Mouse (Mus musculus) forebrain, embryonic 13.5 days (tissue): ENCODE data around the gene Ezr. TPM values are rescaled to one million over a fixed set of nuclear protein-coding genes. Genes with fewer than 3 reads are reported as not detected.

Experiments
- ATAC-seq: fragments of 200-750 bp; cut with Nextera tagmentation; 2 replicates; pipeline ENCODE4 v1.8.0; 2017
- H3K27ac ChIP-seq: fragments of 300-500 bp; sonication (generic); 2 replicates; pipeline ENCODE4 v1.5.1; 2015; ENCODE audit warnings: inconsistent platforms, mild to moderate bottlenecking, moderate library complexity
- H3K27me3 ChIP-seq: fragments of 300-500 bp; sonication (generic); 2 replicates; pipeline ENCODE4 v1.6.1; 2015; ENCODE audit warnings: mild to moderate bottlenecking, inconsistent platforms
- H3K36me3 ChIP-seq: fragments of 300-500 bp; sonication (generic); 2 replicates; pipeline ENCODE4 v1.6.1; 2015; ENCODE audit warnings: mild to moderate bottlenecking, inconsistent platforms; ENCODE audit not compliant: poor library complexity, severe bottlenecking
- H3K4me1 ChIP-seq: fragments of 300-500 bp; sonication (generic); 2 replicates; pipeline ENCODE4 v1.6.1; 2015; ENCODE audit warnings: inconsistent platforms
- H3K4me2 ChIP-seq: fragments of 300-500 bp; sonication (generic); 2 replicates; pipeline ENCODE4 v1.6.1; 2015; ENCODE audit warnings: inconsistent platforms, mild to moderate bottlenecking, moderate library complexity
- H3K4me3 ChIP-seq: fragments of 300-500 bp; sonication (generic); 2 replicates; pipeline ENCODE4 v1.5.1; 2015; ENCODE audit warnings: mild to moderate bottlenecking, inconsistent platforms
- H3K9ac ChIP-seq: fragments of 300-500 bp; sonication (generic); 2 replicates; pipeline ENCODE4 v1.6.1; 2015; ENCODE audit warnings: mild to moderate bottlenecking, inconsistent platforms
- H3K9me3 ChIP-seq: fragments of 300-500 bp; sonication (generic); replicated peaks from 2 replicates; pipeline ENCODE4 v1.6.1; 2016; ENCODE audit warnings: inconsistent platforms
- WGBS: fragments of 180-500 bp; shearing (Covaris S2); methylation state at CpG from one replicate; pipeline ENCODE4 v1.1.7; 2015; 5-methylcytosine and 5-hydroxymethylcytosine counted together
- polyA plus RNA-seq: library from polyadenylated mRNA; unstranded; fragments of >200 nt; fragmentation: Nextera tagmentation; extraction: Ambion mirVana; gene quantifications from 2 replicates; pipeline ENCODE4 v1.2.1, GENCODE M21; 2015

The Ezr gene
- polyA plus RNA-seq, 1 experiment from 2014 or later, result 113 TPM

DNA sequence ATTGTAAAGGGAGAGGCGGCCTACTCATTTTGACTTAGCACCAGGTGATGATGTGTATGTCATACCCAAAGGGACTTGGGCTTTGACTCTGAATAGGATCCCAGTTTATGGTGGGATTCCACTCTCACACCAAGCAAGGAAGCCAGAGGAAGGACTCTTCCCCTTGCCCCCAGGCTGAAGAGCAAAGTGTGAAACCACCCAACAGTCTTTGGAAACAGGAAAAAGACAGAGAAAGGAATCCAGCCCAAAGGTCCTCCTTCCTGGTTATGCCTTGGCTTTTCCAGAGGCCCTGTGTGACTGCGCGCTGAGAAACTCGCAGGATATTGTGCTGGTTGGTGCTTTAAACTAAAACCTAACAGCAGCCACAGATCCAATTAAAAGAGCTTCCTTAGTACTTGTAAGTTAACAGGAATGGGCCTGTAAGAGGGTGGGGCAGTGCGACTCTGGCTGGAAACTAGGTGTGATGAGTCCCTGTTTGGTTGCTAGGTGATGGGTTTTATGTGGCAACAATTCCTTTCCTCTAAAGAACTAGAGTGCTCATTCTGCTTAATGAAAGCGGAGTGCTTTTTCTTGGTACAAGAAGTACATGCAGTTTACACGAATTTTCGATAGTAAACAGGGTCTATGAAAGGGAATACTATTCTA, 26.1 kb upstream of the Ezr start:
- Histone ChIP-seq H3K9ac (no peak overlapping the region), H3K9me3 (no peaks in the 10 kb centered on the region), H3K4me2 (no peak overlapping the region), H3K4me1 (peaks cover 25% of the 10 kb centered on the region), H3K36me3 (no peaks in the 10 kb centered on the region), H3K27ac (no peak overlapping the region), H3K4me3 (no peak overlapping the region), H3K27me3 (no peaks in the 10 kb centered on the region)
- ATAC-seq, result no peak
- 41% methylated on average over 8 of the region's 8 CpGs for WGBS

- WGBS, result 89% methylated on average over 16 of the region's 16 CpGs
- H3K27me3 ChIP-seq, result no peaks in the 10 kb centered on the region
- H3K36me3 ChIP-seq, result no peaks in the 10 kb centered on the region
- no peak overlapping the region for H3K9ac ChIP-seq
- H3K4me3 ChIP-seq, result no peak overlapping the region
- H3K4me1 ChIP-seq, result peaks cover 22% of the 10 kb centered on the region
- no peaks in the 10 kb centered on the region for H3K9me3 ChIP-seq
- H3K27ac ChIP-seq, result no peak overlapping the region
- H3K4me2 ChIP-seq, result no peak overlapping the region
- no peak for ATAC-seq
These were observed 25.4 kb upstream of the Ezr start for GRCm38 (mm10) chr17:6807827-6808520.

DNA sequence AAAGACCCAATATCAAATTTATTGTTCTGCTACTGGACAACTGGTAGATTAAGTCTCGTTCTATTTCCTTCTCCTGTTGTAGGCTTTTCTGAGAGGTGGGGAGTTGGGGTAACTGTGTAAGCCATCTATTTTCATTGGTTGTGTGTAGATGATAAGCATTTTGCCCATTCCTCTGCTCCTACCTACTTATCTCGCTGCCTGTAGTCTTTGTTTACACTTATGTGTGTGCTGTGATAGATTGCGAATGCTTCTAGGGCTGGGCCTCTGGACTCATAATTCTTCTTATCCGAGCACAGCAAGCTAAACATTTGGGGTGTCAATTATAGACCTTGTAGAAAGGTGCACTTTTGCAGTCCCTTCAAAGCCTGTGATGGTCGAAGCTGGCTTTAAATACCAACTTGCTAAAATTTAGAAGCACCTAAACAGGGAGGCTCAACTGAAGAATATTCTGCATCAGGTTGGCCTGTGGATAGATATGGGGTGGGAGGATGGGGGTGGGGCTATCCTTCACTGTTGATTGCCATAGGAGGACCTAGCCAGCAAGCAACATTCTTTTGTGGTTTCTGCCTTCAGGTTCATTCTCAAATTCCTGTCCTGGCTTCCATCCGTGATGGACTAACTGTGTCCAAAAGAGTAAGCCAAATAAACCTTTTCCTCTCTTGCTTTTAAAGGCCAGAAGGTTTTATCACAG, 22.4 kb upstream of the Ezr start:
- Histone ChIP-seq H3K36me3 (no peaks in the 10 kb centered on the region), H3K27ac (no peak overlapping the region), H3K4me2 (no peak overlapping the region), H3K4me3 (no peak overlapping the region), H3K9ac (no peak overlapping the region), H3K27me3 (no peaks in the 10 kb centered on the region), H3K4me1 (peaks cover 12% of the 10 kb centered on the region), H3K9me3 (peaks cover 9% of the 10 kb centered on the region; the same call in 1 of the 2 replicates)
- 85% methylated on average over 6 of the region's 6 CpGs for WGBS
- no peak for ATAC-seq

DNA sequence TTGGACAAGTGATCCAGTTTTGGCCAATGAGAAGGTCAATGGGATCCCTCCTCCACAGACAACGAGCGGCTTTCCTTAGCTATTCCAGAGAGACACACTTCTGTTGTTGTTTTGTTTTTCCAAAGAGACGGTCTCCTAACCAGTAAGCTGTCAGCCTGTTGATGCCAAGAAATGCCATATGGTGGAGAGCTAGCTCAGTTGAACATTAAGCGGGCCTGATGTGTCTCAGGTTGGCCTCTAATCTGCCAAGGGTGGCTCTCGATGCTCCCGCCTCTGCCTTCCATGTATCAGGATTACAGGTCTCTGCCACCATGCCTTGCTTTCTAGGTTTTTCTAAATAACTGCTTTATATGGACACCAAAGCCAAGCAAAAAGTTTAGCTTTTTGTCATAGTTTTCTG, 21.5 kb upstream of the Ezr start:
- no peak overlapping the region for H3K4me2 ChIP-seq
- H3K9me3 ChIP-seq, result peaks cover 9% of the 10 kb centered on the region; the same call in 1 of the 2 replicates
- no peak for ATAC-seq
- H3K27me3 ChIP-seq, result no peaks in the 10 kb centered on the region
- H3K36me3 ChIP-seq, result no peaks in the 10 kb centered on the region
- no peak overlapping the region for H3K4me3 ChIP-seq
- WGBS, result 90% methylated on average over 6 of the region's 6 CpGs
- no peak overlapping the region for H3K27ac ChIP-seq
- H3K9ac ChIP-seq, result no peak overlapping the region
- H3K4me1 ChIP-seq, result peaks cover 9% of the 10 kb centered on the region

- Histone ChIP-seq H3K9ac (no peak overlapping the region), H3K36me3 (no peaks in the 10 kb centered on the region), H3K4me1 (peaks cover 4% of the 10 kb centered on the region; the same call in 1 of the 2 replicates), H3K4me2 (no peak overlapping the region), H3K4me3 (no peak overlapping the region), H3K9me3 (peaks cover 9% of the 10 kb centered on the region; the same call in 1 of the 2 replicates), H3K27me3 (no peaks in the 10 kb centered on the region), H3K27ac (no peak overlapping the region)
- 91% methylated on average over 1 of the region's 1 CpGs for WGBS
- no peak for ATAC-seq
These were observed 21.0 kb upstream of the Ezr start for GRCm38 (mm10) chr17:6803614-6804013.

DNA sequence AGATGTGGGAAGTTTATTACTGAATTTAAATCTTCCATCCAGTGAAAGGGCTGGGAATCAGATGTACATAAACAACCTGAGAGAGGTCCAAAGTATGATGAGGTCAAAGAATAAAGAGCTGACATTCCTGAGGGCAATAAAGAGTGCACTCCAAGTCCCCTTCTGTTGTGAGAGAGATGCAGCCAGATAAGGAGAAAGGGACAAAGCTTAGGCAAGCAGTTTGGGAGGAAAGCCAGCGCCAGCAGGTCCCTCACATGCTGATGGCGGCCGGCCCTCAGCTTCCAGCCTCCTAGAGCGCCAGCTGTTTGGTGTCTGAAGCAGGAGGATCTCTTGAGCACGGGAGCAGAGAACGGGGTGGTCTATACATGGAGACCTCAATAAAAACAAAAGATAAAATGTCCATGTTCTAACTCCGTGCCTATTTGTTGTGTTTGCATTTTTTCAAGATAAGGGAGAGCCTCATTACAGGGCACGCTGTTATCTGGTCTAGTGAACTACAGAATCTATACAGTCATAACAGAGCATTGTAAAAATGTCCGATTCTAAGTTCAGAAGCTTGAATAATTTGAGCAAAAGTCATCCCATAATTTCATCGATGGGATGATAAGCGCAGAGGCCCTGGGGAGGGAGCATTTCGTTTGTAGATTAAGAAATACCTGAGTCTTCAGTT, 15.9 kb upstream of the Ezr start:
- Histone ChIP-seq H3K27me3 (no peaks in the 10 kb centered on the region), H3K9ac (no peak overlapping the region), H3K36me3 (no peaks in the 10 kb centered on the region), H3K27ac (no peak overlapping the region), H3K4me1 (peaks cover 5% of the 10 kb centered on the region; the same call in 1 of the 2 replicates), H3K4me3 (no peak overlapping the region), H3K9me3 (peaks cover 9% of the 10 kb centered on the region; the same call in 1 of the 2 replicates), H3K4me2 (no peak overlapping the region)
- ATAC-seq, result no peak
- WGBS, result 89% methylated on average over 12 of the region's 12 CpGs

GRCm38 (mm10) chr17:6797471-6797870, 14.9 kb upstream of the Ezr start:
- Histone ChIP-seq H3K9me3 (peaks cover 9% of the 10 kb centered on the region; the same call in 1 of the 2 replicates), H3K27ac (no peak overlapping the region), H3K4me1 (peaks cover 5% of the 10 kb centered on the region; the same call in 1 of the 2 replicates), H3K4me2 (no peak overlapping the region), H3K36me3 (no peaks in the 10 kb centered on the region), H3K9ac (no peak overlapping the region), H3K4me3 (no peak overlapping the region), H3K27me3 (no peaks in the 10 kb centered on the region)
- 91% methylated on average over 4 of the region's 4 CpGs for WGBS
- ATAC-seq, result no peak

GRCm38 (mm10) chr17:6794160-6794751, 11.7 kb upstream of the Ezr start:
- no peak overlapping the region for H3K4me3 ChIP-seq
- WGBS, result 72% methylated on average over 12 of the region's 12 CpGs
- no peaks in the 10 kb centered on the region for H3K9me3 ChIP-seq
- ATAC-seq, result no peak
- no peaks in the 10 kb centered on the region for H3K27me3 ChIP-seq
- no peaks in the 10 kb centered on the region for H3K36me3 ChIP-seq
- peaks cover 5% of the 10 kb centered on the region; the same call in 1 of the 2 replicates for H3K4me1 ChIP-seq
- H3K4me2 ChIP-seq, result no peak overlapping the region
- H3K27ac ChIP-seq, result no peak overlapping the region
- H3K9ac ChIP-seq, result 0 out of 2 replicates have a peak overlapping the region, but pooled peaks have one; percentile 2

GRCm38 (mm10) chr17:6789581-6790118, 7.1 kb upstream of the Ezr start:
- Histone ChIP-seq H3K4me3 (no peak overlapping the region), H3K9me3 (no peaks in the 10 kb centered on the region), H3K4me1 (peaks cover 3% of the 10 kb centered on the region; the same call in 1 of the 2 replicates), H3K4me2 (no peak overlapping the region), H3K36me3 (no peaks in the 10 kb centered on the region), H3K27me3 (no peaks in the 10 kb centered on the region), H3K9ac (no peak overlapping the region), H3K27ac (peak overlapping the region; percentile 15; the same call in 1 of the 2 replicates)
- 81% methylated on average over 9 of the region's 9 CpGs for WGBS
- ATAC-seq, result peak; percentile 61; the same call in 1 of the 2 replicates

DNA sequence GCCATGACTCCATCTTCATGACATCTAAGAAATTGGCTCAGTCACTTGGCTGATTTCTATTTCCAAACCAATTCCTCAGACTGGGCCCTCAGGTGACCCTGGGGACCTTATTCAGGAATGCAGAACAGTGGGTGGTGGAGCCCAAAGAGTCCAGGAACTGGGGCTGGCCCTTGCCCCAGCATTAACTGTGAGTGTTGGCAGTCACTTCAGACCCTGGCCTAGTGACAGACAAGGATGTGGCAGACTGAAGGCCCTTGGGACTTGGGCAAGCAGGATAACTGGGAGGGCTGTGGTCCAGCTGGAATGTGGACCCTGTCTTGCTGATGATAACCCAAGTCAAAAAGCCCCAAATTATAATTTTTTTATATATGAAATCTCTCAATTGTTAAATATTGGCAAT, 6.5 kb upstream of the Ezr start:
- Histone ChIP-seq H3K27me3 (no peaks in the 10 kb centered on the region), H3K4me2 (no peak overlapping the region), H3K4me1 (no peaks in the 10 kb centered on the region), H3K9me3 (no peaks in the 10 kb centered on the region), H3K4me3 (no peak overlapping the region), H3K27ac (no peak overlapping the region), H3K9ac (no peak overlapping the region), H3K36me3 (no peaks in the 10 kb centered on the region)
- no peak; the same call in 1 of the 2 replicates for ATAC-seq

DNA sequence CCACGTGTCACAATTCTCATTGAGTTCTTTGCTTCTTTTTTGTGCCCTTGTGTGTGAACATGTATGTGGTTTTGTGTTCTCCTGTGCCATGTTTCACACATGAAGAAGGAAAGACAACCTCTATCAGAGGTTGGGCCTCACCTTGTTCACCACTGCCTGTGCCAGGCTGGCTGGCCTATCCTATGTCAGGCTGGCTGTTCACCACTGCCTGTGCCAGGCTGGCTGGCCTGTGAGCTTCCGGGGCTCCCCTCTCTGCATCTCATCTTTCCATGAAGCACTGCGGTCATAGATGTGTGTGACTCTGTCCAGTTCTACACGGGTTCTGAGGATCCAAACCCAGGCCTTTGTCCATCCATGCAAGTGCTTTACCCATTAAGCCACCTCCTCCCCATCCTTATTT, 4.7 kb upstream of the Ezr start:
- Histone ChIP-seq H3K4me3 (no peak overlapping the region), H3K9ac (no peak overlapping the region), H3K27me3 (no peaks in the 10 kb centered on the region), H3K4me1 (peaks cover 2% of the 10 kb centered on the region; the same call in 1 of the 2 replicates), H3K9me3 (no peaks in the 10 kb centered on the region), H3K36me3 (no peaks in the 10 kb centered on the region), H3K4me2 (no peak overlapping the region), H3K27ac (no peak overlapping the region)
- ATAC-seq, result no peak
- 92% methylated on average over 4 of the region's 4 CpGs for WGBS
